Mouse (Mus musculus): ENCODE measurements around the gene Hes2. TPM values are rescaled to one million over a fixed set of nuclear protein-coding genes. Genes with fewer than 3 reads are reported as not detected.

Hes2 gene
- polyA plus RNA-seq, 1 experiment = not detected

GRCm38 (mm10) chr4:152184353-152185035 lies 25.8 kb downstream of the Hes2 start:
- Histone ChIP-seq H3K27ac (ENCODE audit: insufficient read depth, low read length) (no peak overlapping the region), H3K4me1 (ENCODE audit: control insufficient read depth, insufficient read depth, low read length) (0 out of 2 replicates have a peak, but pooled peaks cover 8% of the 10 kb centered on the region), H3K4me3 (ENCODE audit: insufficient read depth, low read length) (no peak overlapping the region)
- TF ChIP-seq CTCF (IDR thresholded peaks at IDR 0.05; ENCODE audit: borderline replicate concordance, insufficient read depth, low read length) = peak; percentile 53; the same call in 1 of the 2 replicates
- TF ChIP-seq POLR2A (IDR thresholded peaks at IDR 0.05; ENCODE audit: low read depth, low read length) = no peak

GRCm38 (mm10) chr4:152185137-152185509 lies 26.5 kb downstream of the Hes2 start:
- H3K4me3 ChIP-seq (ENCODE audit: insufficient read depth, low read length) = no peak overlapping the region
- H3K4me1 ChIP-seq (ENCODE audit: control insufficient read depth, insufficient read depth, low read length) = peaks cover 7% of the 10 kb centered on the region
- H3K27ac ChIP-seq (ENCODE audit: insufficient read depth, low read length) = peak overlapping the region; percentile 97
- TF ChIP-seq CTCF (IDR thresholded peaks at IDR 0.05; ENCODE audit: borderline replicate concordance, insufficient read depth, low read length) (no peak), POLR2A (IDR thresholded peaks at IDR 0.05; ENCODE audit: low read depth, low read length) (peak; percentile 65)

GRCm38 (mm10) chr4:152185510-152186204 lies 27.0 kb downstream of the Hes2 start:
- Histone ChIP-seq H3K4me1 (ENCODE audit: control insufficient read depth, insufficient read depth, low read length) (peaks cover 9% of the 10 kb centered on the region), H3K4me3 (ENCODE audit: insufficient read depth, low read length) (peak overlapping the region; percentile 24), H3K27ac (ENCODE audit: insufficient read depth, low read length) (peak overlapping the region; percentile 97)
- TF ChIP-seq CTCF (IDR thresholded peaks at IDR 0.05; ENCODE audit: borderline replicate concordance, insufficient read depth, low read length) = no peak
- TF ChIP-seq POLR2A (IDR thresholded peaks at IDR 0.05; ENCODE audit: low read depth, low read length) = peak; percentile 57

- Histone ChIP-seq H3K4me1 (ENCODE audit: control insufficient read depth, insufficient read depth, low read length) (peaks cover 16% of the 10 kb centered on the region), H3K27ac (ENCODE audit: insufficient read depth, low read length) (peak overlapping the region; percentile 97), H3K4me3 (ENCODE audit: insufficient read depth, low read length) (peak overlapping the region; percentile 24)
- TF ChIP-seq CTCF (IDR thresholded peaks at IDR 0.05; ENCODE audit: borderline replicate concordance, insufficient read depth, low read length) (no peak), POLR2A (IDR thresholded peaks at IDR 0.05; ENCODE audit: low read depth, low read length) (peak; percentile 38; the same call in 1 of the 2 replicates)
These were observed 27.8 kb downstream of the Hes2 start for GRCm38 (mm10) chr4:152186205-152187082.

- TF ChIP-seq CTCF (IDR thresholded peaks at IDR 0.05; ENCODE audit: borderline replicate concordance, insufficient read depth, low read length) = no peak
- no peak for TF ChIP-seq POLR2A (IDR thresholded peaks at IDR 0.05; ENCODE audit: low read depth, low read length)
- H3K27ac ChIP-seq (ENCODE audit: insufficient read depth, low read length) = peak overlapping the region; percentile 97
- no peak overlapping the region for H3K4me3 ChIP-seq (ENCODE audit: insufficient read depth, low read length)
- H3K4me1 ChIP-seq (ENCODE audit: control insufficient read depth, insufficient read depth, low read length) = peaks cover 16% of the 10 kb centered on the region
These were observed 28.5 kb downstream of the Hes2 start for GRCm38 (mm10) chr4:152187142-152187541.

GRCm38 (mm10) chr4:152188651-152189050 lies 30.0 kb downstream of the Hes2 start:
- Histone ChIP-seq H3K4me1 (ENCODE audit: control insufficient read depth, insufficient read depth, low read length) (peaks cover 19% of the 10 kb centered on the region), H3K27ac (ENCODE audit: insufficient read depth, low read length) (no peak overlapping the region), H3K4me3 (ENCODE audit: insufficient read depth, low read length) (no peak overlapping the region)
- TF ChIP-seq CTCF (IDR thresholded peaks at IDR 0.05; ENCODE audit: borderline replicate concordance, insufficient read depth, low read length) = no peak
- no peak for TF ChIP-seq POLR2A (IDR thresholded peaks at IDR 0.05; ENCODE audit: low read depth, low read length)

GRCm38 (mm10) chr4:152189071-152189470 lies 30.4 kb downstream of the Hes2 start:
- Histone ChIP-seq H3K27ac (ENCODE audit: insufficient read depth, low read length) (no peak overlapping the region), H3K4me1 (ENCODE audit: control insufficient read depth, insufficient read depth, low read length) (peaks cover 19% of the 10 kb centered on the region), H3K4me3 (ENCODE audit: insufficient read depth, low read length) (no peak overlapping the region)
- no peak for TF ChIP-seq POLR2A (IDR thresholded peaks at IDR 0.05; ENCODE audit: low read depth, low read length)
- TF ChIP-seq CTCF (IDR thresholded peaks at IDR 0.05; ENCODE audit: borderline replicate concordance, insufficient read depth, low read length) = no peak

GRCm38 (mm10) chr4:152189691-152190090 lies 31.0 kb downstream of the Hes2 start:
- Histone ChIP-seq H3K4me1 (ENCODE audit: control insufficient read depth, insufficient read depth, low read length) (peaks cover 19% of the 10 kb centered on the region), H3K27ac (ENCODE audit: insufficient read depth, low read length) (no peak overlapping the region), H3K4me3 (ENCODE audit: insufficient read depth, low read length) (no peak overlapping the region)
- TF ChIP-seq CTCF (IDR thresholded peaks at IDR 0.05; ENCODE audit: borderline replicate concordance, insufficient read depth, low read length) (no peak), POLR2A (IDR thresholded peaks at IDR 0.05; ENCODE audit: low read depth, low read length) (no peak)

GRCm38 (mm10) chr4:152190096-152190653 lies 31.5 kb downstream of the Hes2 start:
- H3K27ac ChIP-seq (ENCODE audit: insufficient read depth, low read length) = no peak overlapping the region; the same call in 1 of the 2 replicates
- H3K4me1 ChIP-seq (ENCODE audit: control insufficient read depth, insufficient read depth, low read length) = peaks cover 19% of the 10 kb centered on the region
- H3K4me3 ChIP-seq (ENCODE audit: insufficient read depth, low read length) = no peak overlapping the region
- TF ChIP-seq POLR2A (IDR thresholded peaks at IDR 0.05; ENCODE audit: low read depth, low read length) (no peak), CTCF (IDR thresholded peaks at IDR 0.05; ENCODE audit: borderline replicate concordance, insufficient read depth, low read length) (no peak)
